ENCODE assay signal across 8 mouse cellular contexts in the genomic region with DNA sequence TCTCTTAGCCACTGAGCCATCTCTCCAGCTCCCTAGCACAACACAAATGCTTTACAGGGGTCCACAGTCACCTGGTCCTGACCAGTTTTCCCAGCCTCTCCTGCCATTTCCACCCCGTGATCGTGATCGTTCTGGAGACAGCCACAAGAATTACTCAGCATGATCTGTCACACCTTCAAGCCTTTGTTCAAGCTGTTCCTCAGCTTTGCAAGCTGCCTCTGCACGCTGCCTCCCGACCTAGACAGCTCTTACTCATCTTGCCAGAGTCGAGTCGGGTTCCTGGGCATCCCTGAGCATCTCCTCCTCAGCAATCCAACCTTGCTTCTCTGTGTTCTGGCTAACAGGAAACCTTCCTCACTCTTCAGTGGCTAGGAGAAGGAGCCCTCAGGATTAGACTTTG. TPM values are rescaled to one million over a fixed set of nuclear protein-coding genes. Genes with fewer than 3 reads are reported as not detected.
DNase-seq lines count a peak whose midpoint lies in the region; ATAC-seq and TF ChIP-seq lines count a peak whose summit lies in the region.

Dpm3 (plus strand) TSS at position 283 of the 400 bp plus-strand sequence.

- TF ChIP-seq EP300 in MEL (IDR thresholded peaks at IDR 0.05; ENCODE audit: low read depth in 1 of 2, low read length in 2 of 2), result no peak

- no peak for DNase-seq in heart, adult 18-20 months
- no peak for DNase-seq in heart, adult 9 months (ENCODE audit: low spot score in 2 of 2)
- DNase-seq in MEL (ENCODE audit: low read depth, low spot score), result no peak
- DNase-seq in ovary, postnatal 14 days (ENCODE audit: low spot score), result no peak
- DNase-seq in spleen, adult 18-20 months, result no peak

- no peak for TF ChIP-seq CTCF in MEL (IDR thresholded peaks at IDR 0.05 in 2 of 3, conservative IDR thresholded peaks at IDR 0.05 in 1 of 3; ENCODE audit: control insufficient read depth in 1 of 3, insufficient read depth in 1 of 3, low read depth in 2 of 3, low read length in 3 of 3, poor library complexity in 1 of 3, severe bottlenecking in 1 of 3)

- no peaks in the 10 kb centered on the region for H3K9me3 ChIP-seq in MEL (replicated peaks; ENCODE audit: insufficient read depth, low read length)
- H3K9me3 ChIP-seq in forebrain, embryonic 15.5 days, result no peaks in the 10 kb centered on the region
- H3K9me3 ChIP-seq in hindbrain, embryonic 13.5 days, result no peaks in the 10 kb centered on the region
- no peaks in the 10 kb centered on the region for H3K9me3 ChIP-seq in liver, embryonic 15.5 days (replicated peaks)

- H3K36me3 ChIP-seq in MEL (ENCODE audit: control insufficient read depth in 1 of 2, insufficient read depth in 2 of 2, low read length in 2 of 2), result peaks cover 0 to 6% of the 10 kb centered on the region in 2 experiments; a peak in 1 of 4 replicates
- no peaks in the 10 kb centered on the region for H3K36me3 ChIP-seq in forebrain, embryonic 15.5 days
- no peaks in the 10 kb centered on the region for H3K36me3 ChIP-seq in hindbrain, embryonic 13.5 days
- no peaks in the 10 kb centered on the region for H3K36me3 ChIP-seq in liver, embryonic 15.5 days (replicated peaks)

- no peak for ATAC-seq in forebrain, embryonic 15.5 days (replicated peaks)
- ATAC-seq in hindbrain, embryonic 13.5 days (ENCODE audit: low FRiP score), result no peak
- no peak for ATAC-seq in liver, embryonic 15.5 days (ENCODE audit: insufficient read depth)

- H3K27ac ChIP-seq in MEL (ENCODE audit: control insufficient read depth, low read depth, low read length), result no peak within 1 kb of the TSS
- H3K27ac ChIP-seq in forebrain, embryonic 15.5 days (replicated peaks), result no peak within 1 kb of the TSS
- no peak within 1 kb of the TSS for H3K27ac ChIP-seq in hindbrain, embryonic 13.5 days
- H3K27ac ChIP-seq in liver, embryonic 15.5 days (replicated peaks), result no peak within 1 kb of the TSS

- peaks cover 46 to 57% of the 10 kb centered on the region in 2 experiments for H3K27me3 ChIP-seq in MEL (ENCODE audit: control insufficient read depth in 1 of 2, insufficient read depth in 2 of 2, low read length in 2 of 2)
- no peaks in the 10 kb centered on the region for H3K27me3 ChIP-seq in forebrain, embryonic 15.5 days
- H3K27me3 ChIP-seq in hindbrain, embryonic 13.5 days, result 0 out of 2 replicates have a peak, but pooled peaks cover 3% of the 10 kb centered on the region
- peaks cover 36% of the 10 kb centered on the region for H3K27me3 ChIP-seq in liver, embryonic 15.5 days

- no peak within 1 kb of the TSS for H3K4me3 ChIP-seq in MEL (ENCODE audit: control insufficient read depth in 1 of 2, insufficient read depth in 1 of 2, low read depth in 2 of 2, low read length in 2 of 2)
- no peak within 1 kb of the TSS for H3K4me3 ChIP-seq in forebrain, embryonic 15.5 days
- H3K4me3 ChIP-seq in hindbrain, embryonic 13.5 days, result no peak within 1 kb of the TSS
- no peak within 1 kb of the TSS for H3K4me3 ChIP-seq in liver, embryonic 15.5 days (replicated peaks)

- TF ChIP-seq POLR2A in MEL (IDR thresholded peaks at IDR 0.05; ENCODE audit: control insufficient read depth in 1 of 2, insufficient read depth in 1 of 2, low read depth in 1 of 2, low read length in 2 of 2, poor library complexity in 1 of 2), result no peak

- no peak for TF ChIP-seq RAD21 in MEL (IDR thresholded peaks at IDR 0.05; ENCODE audit: low read depth, low read length)

- no peak within 1 kb of the TSS for H3K4me2 ChIP-seq in forebrain, embryonic 15.5 days (replicated peaks)
- no peak within 1 kb of the TSS for H3K4me2 ChIP-seq in hindbrain, embryonic 13.5 days
- no peak within 1 kb of the TSS for H3K4me2 ChIP-seq in liver, embryonic 15.5 days

- H3K9ac ChIP-seq in MEL (ENCODE audit: control insufficient read depth, low read depth, low read length, poor library complexity, severe bottlenecking), result no peak within 1 kb of the TSS
- H3K9ac ChIP-seq in forebrain, embryonic 15.5 days (replicated peaks), result no peak within 1 kb of the TSS
- no peak within 1 kb of the TSS for H3K9ac ChIP-seq in hindbrain, embryonic 13.5 days
- H3K9ac ChIP-seq in liver, embryonic 15.5 days, result no peak within 1 kb of the TSS

- H3K4me1 ChIP-seq in MEL (ENCODE audit: control insufficient read depth in 1 of 2, insufficient read depth in 2 of 2, low read length in 2 of 2), result peaks cover 0 to 7% of the 10 kb centered on the region in 2 experiments; a peak in 1 of 4 replicates
- no peaks in the 10 kb centered on the region for H3K4me1 ChIP-seq in forebrain, embryonic 15.5 days
- H3K4me1 ChIP-seq in hindbrain, embryonic 13.5 days (replicated peaks), result no peaks in the 10 kb centered on the region
- H3K4me1 ChIP-seq in liver, embryonic 15.5 days (replicated peaks), result peaks cover 5% of the 10 kb centered on the region

- H3K79me2 ChIP-seq in MEL (ENCODE audit: control insufficient read depth, insufficient read depth, low read length, poor library complexity), result no peaks in the 10 kb centered on the region

- WGBS in forebrain, embryonic 15.5 days, result 57% methylated on average over 7 of the region's 7 CpGs
- WGBS in hindbrain, embryonic 13.5 days, result 60% methylated on average over 7 of the region's 7 CpGs
- 46% methylated on average over 7 of the region's 7 CpGs for WGBS in liver, embryonic 15.5 days (ENCODE audit: insufficient replicate concordance)

TF ChIP-seq in MEL, 35 proteins besides CTCF, POLR2A, EP300 and RAD21:
- TF ChIP-seq JUND (IDR thresholded peaks at IDR 0.05; ENCODE audit: low read depth, low read length) (no peak), UBTF (IDR thresholded peaks at IDR 0.05; ENCODE audit: borderline replicate concordance, insufficient read depth, low read depth, low read length) (no peak)
TF ChIP-seq in MEL: peak in this region for 0.

RNA-seq across cellular contexts. Expression of gene Dpm3, which starts in this region (rescaled TPM):
- 10 to 100 TPM; 54.1 to 54.7 TPM for total RNA-seq in heart, adult 18-20 months (2021)
- total RNA-seq in MEL (2012; rRNA removed), result 246 and 271 TPM in 2 replicates
- 100 to 1,000 TPM in 1 of 2 experiments, not detected in 1; 237 TPM for polyA plus RNA-seq in MEL (2012; ENCODE audit: insufficient read depth in 1 of 2, insufficient read length in 2 of 2, low read depth in 1 of 2, low replicate concordance in 2 of 2, missing spikeins in 1 of 2)
- 76.5 and 89.6 TPM in 2 replicates for polyA plus RNA-seq in forebrain, embryonic 15.5 days (2015; fragmentation: Nextera tagmentation; extraction: Ambion mirVana)
- 74.4 and 76.2 TPM in 2 replicates for polyA plus RNA-seq in hindbrain, embryonic 13.5 days (2015; fragmentation: Nextera tagmentation; extraction: Ambion mirVana)
- 45.4 and 54.4 TPM in 2 replicates for polyA plus RNA-seq in liver, embryonic 15.5 days (2015; fragmentation: Nextera tagmentation; extraction: Ambion mirVana)
